Mouse (Mus musculus) lung, postnatal 0 days (tissue): ENCODE measurements at regions not wholly inside any gene's neighbourhood (a gene's known extent, or its start where the extent isn't known, plus 50 kb on each side); places are given as distances from the start of the nearest gene placed in this dataset.

Source experiments
- CTCF ChIP-seq: IDR thresholded peaks from 2 replicates; pipeline ENCODE4 v1.5.1; 2016; ENCODE audit warnings: antibody characterized with exemption, mild to moderate bottlenecking
- EP300 ChIP-seq: IDR thresholded peaks from 2 replicates; pipeline ENCODE4 v1.6.1; 2016; ENCODE audit warnings: antibody characterized with exemption, mild to moderate bottlenecking, control low read depth

DNA sequence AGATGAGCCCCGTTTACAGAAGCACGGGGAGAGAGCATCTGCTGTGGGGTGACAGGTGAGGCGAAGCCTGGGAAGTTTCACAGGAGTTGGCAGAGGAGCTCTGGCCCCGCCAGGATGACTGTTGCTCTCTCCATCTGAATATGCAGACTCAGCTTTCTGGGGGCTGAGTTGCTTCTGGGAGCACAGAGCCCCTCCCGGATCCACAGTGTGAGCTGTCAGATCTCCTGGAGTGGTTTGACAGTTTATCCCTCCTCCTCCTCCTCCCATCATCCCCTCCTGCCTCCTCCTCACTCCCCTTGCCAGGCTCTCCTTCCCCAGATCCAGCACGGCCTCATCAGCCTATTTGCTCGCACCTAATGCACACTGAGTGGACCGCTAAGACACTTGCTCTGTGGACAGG, 181.9 kb upstream of the Rpl38 start:
- no peak for TF ChIP-seq CTCF
- no peak for TF ChIP-seq EP300
